Mouse (Mus musculus): ENCODE results near the gene Gm42372. TPM values are rescaled to one million over a fixed set of nuclear protein-coding genes. Genes with fewer than 3 reads are reported as not detected.
A peak's percentile ranks its signal among the peaks of the same experiment; 100 is the strongest.

The Gm42372 gene
- 2.5 and 3.0 TPM in 2 replicates for polyA plus RNA-seq (2015; fragmentation: Nextera tagmentation; extraction: Ambion mirVana)

DNA sequence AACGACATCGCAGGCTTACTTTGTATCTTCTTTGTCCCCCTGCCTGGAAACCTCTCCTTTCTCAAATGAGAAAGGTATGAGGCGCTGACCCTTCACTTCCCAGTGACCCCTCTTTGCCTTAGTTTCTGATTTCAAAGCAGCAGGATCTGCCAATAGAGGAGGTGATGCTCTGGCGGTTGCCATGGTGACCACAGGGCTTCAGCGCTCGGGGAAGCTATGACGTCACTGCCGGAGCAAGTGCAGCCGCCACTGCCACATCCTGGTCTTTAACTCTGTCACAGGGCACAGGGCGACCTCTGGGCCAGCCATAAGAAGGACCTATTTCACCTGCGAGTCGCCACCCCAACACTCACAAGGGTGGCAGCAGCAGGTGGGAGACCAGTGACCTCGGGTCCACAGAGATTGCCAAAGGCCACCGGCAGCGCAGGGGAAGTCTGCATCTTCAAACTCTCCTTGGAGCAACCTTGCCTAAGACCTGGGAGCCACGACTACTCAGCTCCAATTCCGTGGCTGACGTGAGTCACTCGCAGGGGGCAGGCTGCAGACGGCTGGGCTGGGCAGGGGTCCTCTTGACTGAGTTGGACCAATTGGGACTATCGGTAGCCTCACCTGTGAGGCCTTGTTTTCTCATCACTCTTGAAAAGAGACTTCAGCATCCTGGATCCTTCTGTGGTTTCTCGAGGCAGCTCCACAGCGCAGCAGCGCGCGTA lies at the start of gene Gm42372:
Gm42372 (plus strand) TSS at position 228 of the 710 bp plus-strand sequence.
- H3K4me3 ChIP-seq: peak within 1 kb of the TSS; percentile 39
- H3K4me2 ChIP-seq: peak within 1 kb of the TSS; percentile 68
- 20% methylated on average over 26 of the region's 26 CpGs for WGBS
- no peaks in the 10 kb centered on the region for H3K27me3 ChIP-seq
- H3K36me3 ChIP-seq (ENCODE audit: poor library complexity, severe bottlenecking): no peaks in the 10 kb centered on the region
- no peaks in the 10 kb centered on the region; the same call in 1 of the 2 replicates for H3K9me3 ChIP-seq (replicated peaks)
- peak; percentile 84 for ATAC-seq
- peak within 1 kb of the TSS; percentile 54 for H3K9ac ChIP-seq
- H3K4me1 ChIP-seq: peaks cover 48% of the 10 kb centered on the region
- H3K27ac ChIP-seq: peak within 1 kb of the TSS; percentile 65

DNA sequence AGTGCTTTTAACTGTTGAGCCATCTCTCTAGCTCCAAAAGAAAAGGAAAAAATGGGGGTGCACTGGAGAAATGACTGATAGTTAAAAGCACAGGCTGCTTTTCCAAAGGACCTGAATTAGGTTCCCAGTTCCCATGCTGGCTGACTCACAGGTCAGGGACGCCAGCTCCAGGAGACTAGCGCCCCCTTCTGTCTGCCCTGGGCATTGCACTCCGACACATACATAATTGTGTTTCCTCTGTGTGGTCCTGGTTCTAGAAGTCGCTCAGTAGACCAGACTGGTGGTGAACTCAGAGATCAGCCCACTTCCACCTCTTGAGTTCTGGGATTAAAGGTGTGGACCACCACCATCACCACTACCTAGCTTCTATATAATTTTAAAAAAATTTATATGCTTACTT lies 45.6 kb upstream of the Gm42372 start:
- Histone ChIP-seq H3K4me3 (no peak overlapping the region), H3K4me2 (no peak overlapping the region), H3K36me3 (ENCODE audit: poor library complexity, severe bottlenecking) (no peaks in the 10 kb centered on the region), H3K4me1 (peaks cover 57% of the 10 kb centered on the region), H3K27ac (no peak overlapping the region), H3K9me3 (replicated peaks) (no peaks in the 10 kb centered on the region), H3K27me3 (no peaks in the 10 kb centered on the region), H3K9ac (no peak overlapping the region)
- ATAC-seq: no peak
- WGBS: 53% methylated on average over 4 of the region's 4 CpGs

DNA sequence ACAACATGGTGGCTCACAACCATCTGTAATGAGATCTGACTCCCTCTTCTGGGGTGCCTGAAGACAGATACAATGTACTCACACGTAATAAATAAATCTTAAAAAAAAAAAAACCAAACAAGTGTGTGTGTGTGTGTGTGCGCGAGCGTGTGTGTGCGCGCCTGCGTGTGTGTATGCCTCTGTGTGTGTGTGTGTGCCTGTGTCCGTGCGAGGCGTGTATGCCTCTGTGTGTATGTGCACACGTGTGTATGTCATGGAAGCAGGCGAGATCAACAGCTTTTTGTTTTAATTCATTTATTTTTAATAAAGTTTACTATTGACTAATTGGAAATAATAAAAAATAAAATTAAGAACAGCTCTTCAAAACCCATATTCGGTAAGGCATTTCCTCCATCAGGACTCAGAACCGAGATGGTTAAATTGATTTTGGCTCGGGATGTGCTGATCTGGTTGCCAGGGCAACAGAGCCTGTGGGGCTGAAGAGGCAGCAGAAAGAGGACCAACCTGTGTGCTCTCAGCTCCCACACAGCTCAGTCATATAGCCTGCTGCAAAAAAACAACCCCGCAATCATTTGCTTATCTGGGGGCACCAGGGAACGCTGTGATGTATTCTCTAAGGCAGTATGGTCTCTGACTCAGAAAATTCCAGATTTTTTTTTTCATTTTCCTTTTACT lies 44.6 kb upstream of the Gm42372 start:
- Histone ChIP-seq H3K27ac (peak overlapping the region; percentile 85), H3K27me3 (no peaks in the 10 kb centered on the region), H3K9ac (no peak overlapping the region), H3K9me3 (replicated peaks) (no peaks in the 10 kb centered on the region), H3K36me3 (ENCODE audit: poor library complexity, severe bottlenecking) (no peaks in the 10 kb centered on the region), H3K4me2 (peak overlapping the region; percentile 36), H3K4me3 (no peak overlapping the region), H3K4me1 (peaks cover 53% of the 10 kb centered on the region)
- ATAC-seq: peak; percentile 90
- 61% methylated on average over 17 of the region's 17 CpGs for WGBS

DNA sequence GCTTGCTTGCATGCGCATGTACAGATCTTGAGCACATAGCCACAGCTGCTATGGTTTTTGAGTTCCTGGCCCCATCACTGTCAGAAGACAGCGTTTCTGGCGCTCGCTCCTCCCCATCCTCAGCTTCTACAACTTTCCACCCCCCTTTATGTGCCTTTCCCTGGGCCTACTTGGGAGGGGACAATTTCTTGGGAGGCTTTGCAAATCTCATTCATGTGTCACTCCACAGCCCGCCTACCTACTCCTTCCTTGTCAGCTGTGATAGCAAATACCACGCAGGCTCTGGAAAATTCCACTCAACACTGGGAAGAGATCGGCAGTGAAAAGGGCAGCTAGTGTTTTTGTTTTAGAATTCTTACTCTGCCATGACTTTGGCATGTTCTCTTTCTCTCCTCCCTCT lies 42.6 kb upstream of the Gm42372 start:
- Histone ChIP-seq H3K4me2 (no peak overlapping the region), H3K27ac (peak overlapping the region; percentile 75), H3K27me3 (peaks cover 3% of the 10 kb centered on the region), H3K9ac (no peak overlapping the region), H3K9me3 (replicated peaks) (no peaks in the 10 kb centered on the region), H3K4me1 (peaks cover 61% of the 10 kb centered on the region), H3K36me3 (ENCODE audit: poor library complexity, severe bottlenecking) (no peaks in the 10 kb centered on the region), H3K4me3 (no peak overlapping the region)
- no peak for ATAC-seq
- WGBS: 43% methylated on average over 7 of the region's 7 CpGs

DNA sequence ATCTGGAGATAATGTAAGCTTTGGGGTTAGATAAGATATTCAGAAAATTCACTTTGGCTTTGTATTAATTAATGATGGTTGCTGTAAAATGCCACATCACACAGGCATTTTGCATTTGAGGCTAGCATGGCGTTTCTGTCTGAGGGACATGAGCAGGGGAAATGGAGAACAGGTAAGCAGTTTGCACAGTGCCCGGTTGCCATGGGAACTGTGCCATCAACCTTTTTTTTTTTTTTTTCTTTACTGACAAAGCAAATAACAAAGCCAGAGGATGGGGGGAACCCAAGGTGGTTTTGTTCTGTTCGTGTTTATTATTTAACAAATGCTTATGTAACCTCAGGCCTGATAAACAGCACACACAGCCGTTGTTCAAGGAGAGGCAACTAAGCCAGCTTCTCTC lies 40.0 kb upstream of the Gm42372 start:
- H3K9me3 ChIP-seq (replicated peaks): no peaks in the 10 kb centered on the region
- H3K4me3 ChIP-seq: no peak overlapping the region
- no peaks in the 10 kb centered on the region for H3K36me3 ChIP-seq (ENCODE audit: poor library complexity, severe bottlenecking)
- no peak for ATAC-seq
- H3K27me3 ChIP-seq: peaks cover 25% of the 10 kb centered on the region
- H3K4me1 ChIP-seq: peaks cover 82% of the 10 kb centered on the region
- WGBS: 40% methylated on average over 4 of the region's 4 CpGs
- no peak overlapping the region for H3K9ac ChIP-seq
- no peak overlapping the region for H3K4me2 ChIP-seq
- H3K27ac ChIP-seq: peak overlapping the region; percentile 92

DNA sequence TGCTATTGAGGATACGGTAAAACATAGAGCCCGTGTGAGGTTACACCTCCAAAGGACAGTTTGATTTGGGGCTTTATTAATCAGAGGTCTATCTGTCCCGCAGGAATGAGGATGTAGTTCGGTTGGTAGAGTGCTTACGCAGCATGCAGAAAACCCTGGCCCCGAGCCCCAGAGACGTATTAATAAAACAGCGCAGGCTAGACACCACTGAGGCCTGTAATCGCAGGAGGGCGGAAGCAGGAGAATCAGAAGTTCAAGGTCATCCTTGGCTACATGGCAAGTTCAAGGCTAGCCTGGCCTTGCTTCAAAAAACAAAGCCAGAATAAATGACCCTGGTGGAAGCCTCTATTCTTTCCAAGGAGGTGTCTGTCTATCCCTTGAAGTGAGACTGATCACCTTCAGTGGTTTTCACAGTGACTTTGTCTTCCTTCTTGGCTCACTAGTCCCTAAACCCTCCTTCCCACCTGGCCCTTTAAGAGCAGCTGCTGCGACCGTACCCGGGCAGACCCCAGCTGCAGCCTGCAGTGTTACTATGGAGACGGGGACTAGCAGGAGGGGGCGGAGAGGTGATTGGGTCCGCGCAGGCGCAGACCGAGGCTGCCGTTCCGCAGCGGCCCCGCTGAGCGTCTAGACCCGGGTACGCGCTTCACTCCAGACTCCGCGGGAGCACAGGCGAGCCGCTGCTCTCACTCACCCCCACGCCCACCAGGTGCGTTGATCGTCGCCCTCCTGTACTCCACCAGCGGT lies 38.7 kb upstream of the Gm42372 start, which contains the start of gene Pnmal2:
Pnmal2 (plus strand) TSS at position 622 of the 747 bp plus-strand sequence.
- 13% methylated on average over 35 of the region's 36 CpGs for WGBS
- Histone ChIP-seq H3K9me3 (replicated peaks) (no peaks in the 10 kb centered on the region), H3K27ac (peak within 1 kb of the TSS; percentile 92), H3K4me3 (peak within 1 kb of the TSS; percentile 64), H3K9ac (peak within 1 kb of the TSS; percentile 84), H3K27me3 (peaks cover 39% of the 10 kb centered on the region), H3K36me3 (ENCODE audit: poor library complexity, severe bottlenecking) (no peaks in the 10 kb centered on the region), H3K4me2 (peak within 1 kb of the TSS; percentile 86), H3K4me1 (peaks cover 82% of the 10 kb centered on the region)
- peak; percentile 93 for ATAC-seq

DNA sequence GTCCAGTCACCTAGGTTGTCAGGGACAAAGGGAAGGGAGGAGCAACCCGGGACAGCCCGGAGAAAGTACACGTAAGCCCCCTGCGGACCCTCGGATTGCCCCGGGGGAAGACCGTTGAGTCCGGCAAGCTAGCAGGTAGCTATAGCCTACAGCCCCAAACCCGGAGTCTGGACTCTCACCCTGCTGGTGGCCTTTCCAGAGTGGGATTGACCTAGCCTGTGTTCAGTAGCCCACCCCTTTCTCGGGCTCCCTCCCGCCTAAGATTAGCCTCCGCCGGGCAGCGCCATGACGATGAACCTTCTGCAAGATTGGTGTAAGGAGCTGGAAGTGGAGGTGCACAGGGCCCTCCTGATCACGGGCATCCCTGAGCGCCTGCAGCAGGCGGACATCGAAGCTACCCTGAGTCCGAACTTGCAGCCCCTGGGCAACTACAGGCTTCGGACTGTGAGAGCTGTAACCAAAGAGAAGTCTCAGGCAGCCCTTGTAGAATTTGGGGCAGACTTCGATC lies 38.0 kb upstream of the Gm42372 start:
- H3K36me3 ChIP-seq (ENCODE audit: poor library complexity, severe bottlenecking): no peaks in the 10 kb centered on the region
- H3K4me2 ChIP-seq: peak overlapping the region; percentile 86
- H3K4me3 ChIP-seq: peak overlapping the region; percentile 64
- H3K27me3 ChIP-seq: peaks cover 44% of the 10 kb centered on the region
- H3K9me3 ChIP-seq (replicated peaks): no peaks in the 10 kb centered on the region
- H3K9ac ChIP-seq: peak overlapping the region; percentile 84
- peak; percentile 46; the same call in 1 of the 2 replicates for ATAC-seq
- WGBS: 1% methylated on average over 22 of the region's 22 CpGs
- H3K4me1 ChIP-seq: peaks cover 83% of the 10 kb centered on the region
- H3K27ac ChIP-seq: peak overlapping the region; percentile 92

DNA sequence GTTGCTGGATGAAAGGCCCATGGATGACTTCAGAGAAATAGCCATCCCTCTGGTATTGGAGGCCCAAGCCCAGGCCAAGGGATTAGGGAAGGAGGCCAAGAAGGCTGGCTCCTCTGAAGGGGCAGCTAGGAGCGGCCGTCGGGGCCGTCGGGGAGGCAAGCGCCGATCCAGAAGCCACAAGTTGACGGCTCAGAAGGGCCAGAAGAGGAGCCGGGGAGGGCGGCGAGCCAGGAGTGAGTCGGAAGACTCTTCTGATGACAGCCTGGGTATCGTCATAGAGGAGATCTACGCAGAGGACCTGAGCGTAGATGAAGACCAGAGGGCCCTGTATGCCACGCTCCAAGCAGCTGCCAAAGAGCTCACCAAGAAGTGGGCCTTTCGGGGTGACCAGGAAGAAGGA lies 37.5 kb upstream of the Gm42372 start:
- Histone ChIP-seq H3K9me3 (replicated peaks) (no peaks in the 10 kb centered on the region), H3K4me3 (peak overlapping the region; percentile 64), H3K36me3 (ENCODE audit: poor library complexity, severe bottlenecking) (no peaks in the 10 kb centered on the region), H3K9ac (peak overlapping the region; percentile 84), H3K4me1 (peaks cover 83% of the 10 kb centered on the region), H3K27me3 (peaks cover 44% of the 10 kb centered on the region), H3K27ac (peak overlapping the region; percentile 92), H3K4me2 (peak overlapping the region; percentile 86)
- 12% methylated on average over 17 of the region's 17 CpGs for WGBS
- no peak for ATAC-seq

DNA sequence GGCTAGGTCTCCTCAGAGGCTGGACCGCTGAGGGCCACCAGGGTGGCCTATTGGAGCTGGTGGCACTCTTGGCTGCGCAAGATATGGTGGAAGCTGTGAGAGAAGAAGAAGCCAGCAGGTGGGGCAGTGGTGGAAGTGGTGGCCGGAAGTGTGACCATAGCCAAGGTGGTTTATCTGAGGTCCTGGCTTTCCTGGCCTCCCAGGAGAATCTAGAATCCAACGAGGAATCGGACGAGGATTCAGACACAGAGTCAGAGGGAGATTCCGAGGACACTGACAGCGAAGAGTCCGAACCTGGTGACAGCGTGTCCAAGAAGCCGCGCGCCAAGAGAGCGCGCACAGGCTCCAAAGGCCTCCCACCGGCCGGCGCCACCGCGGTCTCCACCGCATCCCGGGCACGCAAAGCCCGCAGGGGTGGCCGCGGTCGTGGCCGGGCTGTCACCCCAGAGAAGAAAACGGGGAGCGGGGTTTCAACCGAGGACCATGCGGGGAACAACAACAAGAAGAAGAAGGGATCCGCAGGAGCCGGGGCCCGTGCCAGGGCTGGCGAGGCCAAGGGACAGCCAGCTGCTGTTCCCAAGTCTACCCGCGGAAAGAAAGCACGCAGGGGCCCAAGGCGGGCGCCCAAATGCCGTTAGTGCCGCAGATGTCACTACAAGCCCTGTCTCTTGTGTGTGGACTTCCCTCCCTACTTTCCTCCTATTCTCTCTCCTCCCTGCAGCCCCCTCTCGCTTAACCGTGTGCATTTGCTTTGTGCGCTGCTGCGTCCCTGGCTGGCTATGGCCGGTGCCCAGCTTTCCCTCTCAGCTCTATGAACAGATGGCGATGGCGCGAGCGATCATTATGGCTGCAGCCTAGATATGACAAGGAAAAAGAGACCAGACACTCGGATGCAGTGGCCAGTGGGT lies 36.2 kb upstream of the Gm42372 start:
- 2% methylated on average over 52 of the region's 53 CpGs for WGBS
- H3K27ac ChIP-seq: peak overlapping the region; percentile 80
- peak overlapping the region; percentile 64 for H3K4me3 ChIP-seq
- H3K4me1 ChIP-seq: peaks cover 78% of the 10 kb centered on the region
- no peaks in the 10 kb centered on the region for H3K9me3 ChIP-seq (replicated peaks)
- peaks cover 44% of the 10 kb centered on the region for H3K27me3 ChIP-seq
- H3K36me3 ChIP-seq (ENCODE audit: poor library complexity, severe bottlenecking): no peaks in the 10 kb centered on the region
- ATAC-seq: no peak
- H3K9ac ChIP-seq: peak overlapping the region; percentile 84
- peak overlapping the region; percentile 86 for H3K4me2 ChIP-seq

DNA sequence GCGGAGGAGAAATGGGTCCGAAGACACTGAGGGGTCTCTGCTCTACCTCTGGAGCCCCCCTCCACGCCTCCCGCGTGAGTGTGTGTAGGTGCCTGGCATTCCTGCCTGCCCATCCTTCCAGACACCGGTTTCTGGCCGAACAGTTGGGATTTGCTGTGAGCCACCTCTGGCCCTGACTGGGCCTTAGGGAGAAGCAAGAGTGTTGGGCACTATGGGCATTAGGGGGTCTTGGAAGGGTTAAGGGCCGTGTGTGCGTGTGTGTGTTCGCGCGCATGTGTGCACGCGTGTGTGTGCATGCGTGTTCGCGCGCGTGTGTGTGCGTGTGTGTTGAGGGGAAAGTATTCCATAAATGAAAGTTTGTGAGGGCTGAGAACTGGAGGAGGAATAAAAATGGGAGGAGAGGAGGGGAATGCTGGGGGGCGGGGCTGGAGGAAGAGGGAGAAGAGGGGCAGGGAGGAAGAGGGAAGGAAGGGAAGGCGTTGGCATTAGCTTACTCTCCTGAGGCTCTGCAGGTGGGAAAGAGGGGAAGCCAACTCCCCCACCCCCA lies 35.5 kb upstream of the Gm42372 start:
- peaks cover 78% of the 10 kb centered on the region for H3K4me1 ChIP-seq
- no peaks in the 10 kb centered on the region for H3K36me3 ChIP-seq (ENCODE audit: poor library complexity, severe bottlenecking)
- no peak for ATAC-seq
- peak overlapping the region; percentile 64 for H3K4me3 ChIP-seq
- peak overlapping the region; percentile 86 for H3K4me2 ChIP-seq
- H3K27me3 ChIP-seq: peaks cover 44% of the 10 kb centered on the region
- peak overlapping the region; percentile 84 for H3K9ac ChIP-seq
- WGBS: 13% methylated on average over 22 of the region's 22 CpGs
- H3K9me3 ChIP-seq (replicated peaks): no peaks in the 10 kb centered on the region
- H3K27ac ChIP-seq: peak overlapping the region; percentile 80

DNA sequence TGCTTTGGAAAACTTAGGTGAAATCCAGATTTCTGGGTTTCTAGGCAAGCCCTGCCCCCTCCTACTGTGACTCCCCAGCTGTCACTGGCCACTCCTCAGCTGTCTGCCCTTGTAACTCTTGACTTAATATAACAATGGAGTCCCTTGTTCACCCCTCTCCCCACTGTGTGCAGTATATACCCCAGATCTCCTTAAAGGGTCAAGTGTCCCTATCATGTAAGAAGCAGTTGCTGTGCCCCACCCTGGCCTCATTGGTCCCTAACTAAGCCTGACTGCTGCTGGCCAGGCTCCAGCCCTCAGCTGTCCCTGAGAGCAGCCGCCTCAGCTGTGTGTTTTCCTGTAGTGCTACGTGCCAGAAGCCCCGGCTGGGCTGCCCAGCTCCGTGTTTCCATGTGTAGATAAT lies 34.9 kb upstream of the Gm42372 start:
- no peaks in the 10 kb centered on the region for H3K9me3 ChIP-seq (replicated peaks)
- H3K27me3 ChIP-seq: peaks cover 44% of the 10 kb centered on the region
- 10% methylated on average over 4 of the region's 4 CpGs for WGBS
- peak overlapping the region; percentile 64 for H3K4me3 ChIP-seq
- peak overlapping the region; percentile 84 for H3K9ac ChIP-seq
- H3K4me1 ChIP-seq: peaks cover 76% of the 10 kb centered on the region
- no peaks in the 10 kb centered on the region for H3K36me3 ChIP-seq (ENCODE audit: poor library complexity, severe bottlenecking)
- H3K27ac ChIP-seq: peak overlapping the region; percentile 80
- ATAC-seq: no peak; the same call in 1 of the 2 replicates
- peak overlapping the region; percentile 86 for H3K4me2 ChIP-seq
